In the genomic region with DNA sequence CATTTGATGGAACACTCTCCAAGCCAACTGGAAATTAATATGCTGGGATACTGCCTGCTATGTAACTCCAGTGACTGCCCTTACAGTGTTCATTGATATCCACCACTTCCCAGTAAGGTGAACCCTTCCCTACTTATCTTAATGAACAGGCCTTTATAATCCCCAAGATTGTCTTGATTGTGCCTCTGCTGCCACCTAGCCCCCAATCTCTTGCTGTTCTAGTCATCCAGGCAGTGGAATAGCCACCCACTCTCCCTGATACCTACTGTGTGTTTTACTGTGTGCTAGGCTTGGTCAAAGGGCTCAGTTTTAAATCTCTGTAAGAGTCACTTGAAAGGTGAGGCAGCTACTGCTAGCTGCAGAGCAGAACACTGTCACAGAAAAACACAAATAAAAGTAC, we compare ENCODE assay signal across 9 mouse cellular contexts.
DNase-seq lines count a peak whose midpoint lies in the region; ATAC-seq and TF ChIP-seq lines count a peak whose summit lies in the region.
"Had no signal": no experiment of that assay in that cellular context is flagged by ENCODE, and none has a peak within 500 bp of the region (broad histone marks: within the 10 kb centered on the region; RNA-seq: fewer than 3 reads in every experiment).

No protein-coding gene starts in this region.

- peak; percentile 44; the same call in 1 of the 2 replicates for ATAC-seq in lung, embryonic 14.5 days (ENCODE audit: insufficient read depth)
- no peak for ATAC-seq in midbrain, embryonic 13.5 days

- intact Hi-C loops in left cerebral cortex, adult 2 months (cut with DNase I) = loop anchor here (5.0 kb wide), 1 partner anchor 149 kb away; no protein-coding TSS in a partner anchor

- no peaks in the 10 kb centered on the region for H3K27me3 ChIP-seq in lung, embryonic 14.5 days (ENCODE audit: insufficient read depth, low read length)
- no peaks in the 10 kb centered on the region for H3K27me3 ChIP-seq in midbrain, embryonic 13.5 days
- H3K27me3 ChIP-seq: forebrain, embryonic 12.5 days had no signal

- no peak overlapping the region for H3K9ac ChIP-seq in lung, embryonic 14.5 days
- H3K9ac ChIP-seq in midbrain, embryonic 13.5 days (replicated peaks) = no peak overlapping the region
- H3K9ac ChIP-seq: forebrain, embryonic 12.5 days had no signal

- H3K27ac ChIP-seq in left cerebral cortex, adult 2 months = no peak overlapping the region
- 0 out of 2 replicates have a peak overlapping the region, but pooled peaks have one; percentile 13 for H3K27ac ChIP-seq in lung, embryonic 14.5 days (ENCODE audit: low read depth)
- no peak overlapping the region for H3K27ac ChIP-seq in midbrain, embryonic 13.5 days
- H3K27ac ChIP-seq: forebrain, embryonic 12.5 days; macrophage had no signal

- no peaks in the 10 kb centered on the region for H3K4me1 ChIP-seq in lung, embryonic 14.5 days (ENCODE audit: insufficient read depth)
- no peaks in the 10 kb centered on the region for H3K4me1 ChIP-seq in midbrain, embryonic 13.5 days (replicated peaks)
- H3K4me1 ChIP-seq: forebrain, embryonic 12.5 days had no signal

- peaks cover 4% of the 10 kb centered on the region; the same call in 1 of the 2 replicates for H3K36me3 ChIP-seq in lung, embryonic 14.5 days (ENCODE audit: insufficient read depth)
- H3K36me3 ChIP-seq in midbrain, embryonic 13.5 days = peaks cover 6% of the 10 kb centered on the region; the same call in 1 of the 2 replicates

- TF ChIP-seq POLR2A in brain, embryonic 14.5 days (IDR thresholded peaks at IDR 0.05; ENCODE audit: borderline replicate concordance, extremely low read depth, insufficient read depth, insufficient read length, poor library complexity, severe bottlenecking) = no peak

- H3K4me2 ChIP-seq in lung, embryonic 14.5 days = no peak overlapping the region
- no peak overlapping the region for H3K4me2 ChIP-seq in midbrain, embryonic 13.5 days (replicated peaks)
- H3K4me2 ChIP-seq: forebrain, embryonic 12.5 days had no signal

- no peaks in the 10 kb centered on the region for H3K9me3 ChIP-seq in lung, embryonic 14.5 days (ENCODE audit: low read depth, low read length)
- H3K9me3 ChIP-seq in midbrain, embryonic 13.5 days = no peaks in the 10 kb centered on the region
- H3K9me3 ChIP-seq: forebrain, embryonic 12.5 days had no signal

- TF ChIP-seq CTCF in left cerebral cortex, adult 2 months (IDR thresholded peaks at IDR 0.05) = peak; percentile 33
- peak; percentile 36; the same call in 1 of the 2 replicates for TF ChIP-seq CTCF in brain, embryonic 14.5 days (IDR thresholded peaks at IDR 0.05; ENCODE audit: borderline replicate concordance, extremely low read depth, insufficient read depth, insufficient read length)
- TF ChIP-seq CTCF in lung, embryonic 14.5 days (IDR thresholded peaks at IDR 0.05; ENCODE audit: low read depth) = peak; percentile 70

- H3K4me3 ChIP-seq in left cerebral cortex, adult 2 months = no peak overlapping the region
- no peak overlapping the region for H3K4me3 ChIP-seq in lung, embryonic 14.5 days (ENCODE audit: low read depth, low read length)
- H3K4me3 ChIP-seq in midbrain, embryonic 13.5 days (replicated peaks) = no peak overlapping the region
- H3K4me3 ChIP-seq: forebrain, embryonic 12.5 days had no signal

- no peak for DNase-seq in left cerebral cortex, adult 2 months (ENCODE audit: extremely low spot score in 1 of 2, low spot score in 2 of 2)
- no peak for DNase-seq in left cerebral cortex, adult 18-20 months (ENCODE audit: low spot score in 2 of 2)
- peak; percentile 41 for DNase-seq in R1 (ENCODE audit: low read depth, low spot score)
- peak; percentile 45 for DNase-seq in brain, embryonic 14.5 days (ENCODE audit: low read depth)
- DNase-seq in lung, embryonic 14.5 days = peak; percentile 59
- no peak for DNase-seq in spleen, postnatal 10 days (ENCODE audit: low spot score in 2 of 2)

Comparison
In these comparisons a context has a peak if more than half of its experiments do, and no peak if none do; other contexts are left out.
1. DNase-seq: peak in R1 (single experiment), brain, embryonic 14.5 days (single experiment) and lung, embryonic 14.5 days (single experiment); none in left cerebral cortex, adult 2 months (0 of 2), left cerebral cortex, adult 18-20 months (0 of 2) and spleen, postnatal 10 days (0 of 2).
2. Peak in every context shown above with its lines, with median percentiles within 50 percentile points of each other: CTCF ChIP-seq.